Mouse (Mus musculus) cerebellum, adult 8-10 months (tissue): ENCODE measurements around the gene Vmn1r73.

ENCODE experiments used
- DNase-seq: peaks from one replicate; pipeline ENCODE4 v3.0.0; 2022

The Vmn1r73 gene

DNA sequence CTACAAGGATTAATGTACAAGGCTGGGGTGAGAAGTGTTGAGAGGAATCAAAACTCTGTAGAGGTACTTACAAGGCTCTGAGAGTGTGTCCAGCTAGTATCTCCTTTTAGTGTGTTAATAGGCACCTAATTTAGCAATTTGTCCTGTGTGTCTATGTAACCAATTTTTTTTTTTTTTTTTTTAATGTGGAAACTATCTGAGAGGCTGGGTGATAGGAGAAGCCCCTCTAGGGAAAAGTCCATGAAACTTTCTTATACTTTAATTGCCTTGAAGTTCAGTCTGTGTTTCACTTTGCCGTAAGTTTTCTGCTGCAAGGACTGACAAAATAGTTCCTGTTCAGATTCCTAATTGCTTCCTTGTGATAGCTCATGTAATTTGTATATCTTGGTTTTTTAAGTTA is at the start of gene Vmn1r73:
TSS of gene Vmn1r73 (plus strand) at position 301 of the 400 bp plus-strand sequence.
- no peak for DNase-seq
